In the genomic region with DNA sequence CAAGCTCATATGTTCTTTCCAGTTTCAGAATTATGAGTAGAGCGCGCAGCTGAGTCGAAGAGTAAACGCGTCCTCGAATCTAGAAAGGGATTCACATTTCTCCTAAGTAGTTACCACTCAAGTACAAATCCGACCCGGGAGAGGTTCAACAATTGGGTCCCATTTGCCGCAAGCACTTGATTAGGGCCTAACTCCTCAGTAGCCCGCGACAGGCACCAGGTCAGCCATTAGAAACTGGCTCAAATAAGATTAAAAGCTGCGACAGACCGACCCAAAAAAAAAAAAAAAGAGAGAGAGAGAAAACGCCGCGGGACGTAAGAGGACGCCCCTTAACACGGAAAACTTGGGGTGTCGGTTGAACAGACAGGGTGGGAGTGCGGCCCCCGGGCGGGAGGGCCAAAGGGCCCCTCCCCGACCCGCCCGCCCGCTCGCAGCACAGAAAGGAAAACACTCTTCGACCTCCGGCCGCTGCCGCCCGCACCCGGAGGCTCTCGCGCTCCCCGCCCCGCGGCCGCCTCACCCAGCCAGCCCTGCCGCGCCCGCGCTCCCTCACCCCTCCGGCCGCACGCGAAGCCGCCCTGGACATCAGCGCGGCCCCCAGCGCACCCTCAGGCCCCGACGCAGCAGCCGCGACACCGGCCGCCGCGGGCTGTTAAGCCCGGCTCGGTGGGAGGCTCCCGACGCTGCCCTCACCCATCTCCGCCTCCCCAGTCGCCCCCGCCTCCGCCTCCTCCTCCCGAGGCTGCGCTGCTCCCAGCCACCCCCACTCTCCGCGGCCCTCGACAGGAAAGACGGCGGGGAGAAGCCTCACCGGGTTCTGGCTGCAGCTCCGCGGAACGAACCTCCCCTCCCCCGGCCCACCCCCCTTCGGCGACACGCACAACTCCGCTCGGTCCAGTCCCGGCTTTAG, we compare ENCODE assay signal across 8 mouse cellular contexts. TPM values are rescaled to one million over a fixed set of nuclear protein-coding genes. Genes with fewer than 3 reads are reported as not detected.
DNase-seq lines count a peak whose midpoint lies in the region; ATAC-seq and TF ChIP-seq lines count a peak whose summit lies in the region.
"Not testable (repeated sequence)": the region's sequence is repeated elsewhere in the genome, so short reads cannot be mapped to it uniquely, and the experiment has no call there.

No protein-coding gene starts in this region.

- H3K9ac ChIP-seq in heart, embryonic 13.5 days: peak overlapping the region; percentile 91
- H3K9ac ChIP-seq in kidney, embryonic 16.5 days (replicated peaks; ENCODE audit: low read length): peak overlapping the region; percentile 85
- H3K9ac ChIP-seq in liver, embryonic 15.5 days: peak overlapping the region; percentile 75
- peak overlapping the region; percentile 39; the same call in 1 of the 2 replicates for H3K9ac ChIP-seq in stomach, embryonic 15.5 days

- not testable (repeated sequence) for TF ChIP-seq CTCF in C2C12 (IDR thresholded peaks at IDR 0.05; ENCODE audit: control insufficient read depth, insufficient read depth, insufficient read length); brain, embryonic 14.5 days (IDR thresholded peaks at IDR 0.05; ENCODE audit: borderline replicate concordance, extremely low read depth, insufficient read depth, insufficient read length)

- H3K79me2 ChIP-seq in C2C12 (ENCODE audit: control insufficient read depth, insufficient read depth): peaks cover 45% of the 10 kb centered on the region

- H3K4me2 ChIP-seq in heart, embryonic 13.5 days: peak overlapping the region; percentile 75
- H3K4me2 ChIP-seq in kidney, embryonic 16.5 days (replicated peaks; ENCODE audit: low read depth, low read length): peak overlapping the region; percentile 62
- peak overlapping the region; percentile 74 for H3K4me2 ChIP-seq in liver, embryonic 15.5 days
- peak overlapping the region; percentile 46 for H3K4me2 ChIP-seq in stomach, embryonic 15.5 days

- H3K9me3 ChIP-seq in erythroblast, embryonic 14.5 days (ENCODE audit: control insufficient read depth, low read length); heart, embryonic 13.5 days; kidney, embryonic 16.5 days (ENCODE audit: low read length); liver, embryonic 15.5 days (replicated peaks); stomach, embryonic 15.5 days: not testable (repeated sequence)

- peaks cover 30% of the 10 kb centered on the region for H3K4me1 ChIP-seq in erythroblast, embryonic 14.5 days (ENCODE audit: control insufficient read depth)
- peaks cover 33% of the 10 kb centered on the region for H3K4me1 ChIP-seq in heart, embryonic 13.5 days
- peaks cover 23% of the 10 kb centered on the region for H3K4me1 ChIP-seq in kidney, embryonic 16.5 days (ENCODE audit: insufficient read depth, low read length)
- H3K4me1 ChIP-seq in liver, embryonic 15.5 days (replicated peaks): peaks cover 22% of the 10 kb centered on the region
- not testable (repeated sequence) for H3K4me1 ChIP-seq in stomach, embryonic 15.5 days

- ATAC-seq in heart, embryonic 13.5 days (ENCODE audit: extremely low read depth, insufficient number of reproducible peaks, low FRiP score, low TSS enrichment): peak; percentile 58
- ATAC-seq in kidney, embryonic 16.5 days (ENCODE audit: low FRiP score, low TSS enrichment); stomach, embryonic 15.5 days (ENCODE audit: insufficient read depth, low FRiP score, low read depth): not testable (repeated sequence)
- ATAC-seq in liver, embryonic 15.5 days (ENCODE audit: insufficient read depth): peak; percentile 81

- peak overlapping the region; percentile 59 for H3K4me3 ChIP-seq in C2C12 (ENCODE audit: insufficient read depth, poor library complexity, severe bottlenecking)
- peak overlapping the region; percentile 81 for H3K4me3 ChIP-seq in erythroblast, embryonic 14.5 days (replicated peaks)
- peak overlapping the region; percentile 78 for H3K4me3 ChIP-seq in heart, embryonic 13.5 days
- H3K4me3 ChIP-seq in kidney, embryonic 16.5 days (ENCODE audit: low read length): peak overlapping the region; percentile 74
- peak overlapping the region; percentile 86 for H3K4me3 ChIP-seq in liver, embryonic 15.5 days (replicated peaks)
- peak overlapping the region; percentile 67 for H3K4me3 ChIP-seq in stomach, embryonic 15.5 days (replicated peaks)

- peaks cover 11% of the 10 kb centered on the region for H3K36me3 ChIP-seq in C2C12 (ENCODE audit: control insufficient read depth, insufficient read depth)
- peaks cover 17% of the 10 kb centered on the region for H3K36me3 ChIP-seq in erythroblast, embryonic 14.5 days (ENCODE audit: control insufficient read depth)
- H3K36me3 ChIP-seq in heart, embryonic 13.5 days: peaks cover 13% of the 10 kb centered on the region; the same call in 1 of the 2 replicates
- not testable (repeated sequence) for H3K36me3 ChIP-seq in kidney, embryonic 16.5 days (ENCODE audit: insufficient read depth, low read length); liver, embryonic 15.5 days (replicated peaks); stomach, embryonic 15.5 days

- H3K79me3 ChIP-seq in C2C12 (ENCODE audit: low read depth): peaks cover 30% of the 10 kb centered on the region

- not testable (repeated sequence) for TF ChIP-seq POLR2A in brain, embryonic 14.5 days (IDR thresholded peaks at IDR 0.05; ENCODE audit: borderline replicate concordance, extremely low read depth, insufficient read depth, insufficient read length, poor library complexity, severe bottlenecking)

- peak; percentile 66 for DNase-seq in brain, embryonic 14.5 days (ENCODE audit: low read depth)
- DNase-seq in neural tube, embryonic 10.5 days (ENCODE audit: extremely low spot score, low spot score): peak; percentile 61

- H3ac ChIP-seq in C2C12 (ENCODE audit: control insufficient read depth, insufficient read length, low read depth): peak overlapping the region; percentile 58

- 1% methylated on average over 37 of the region's 86 CpGs for WGBS in heart, embryonic 13.5 days
- under 1% methylated on average over 42 of the region's 86 CpGs for WGBS in kidney, embryonic 16.5 days
- 2% methylated on average over 51 of the region's 86 CpGs for WGBS in liver, embryonic 15.5 days (ENCODE audit: insufficient replicate concordance)
- under 1% methylated on average over 42 of the region's 86 CpGs for WGBS in stomach, embryonic 15.5 days

- H3K27ac ChIP-seq in heart, embryonic 13.5 days (replicated peaks): peak overlapping the region; percentile 92
- H3K27ac ChIP-seq in kidney, embryonic 16.5 days (ENCODE audit: low read length): peak overlapping the region; percentile 92
- H3K27ac ChIP-seq in liver, embryonic 15.5 days (replicated peaks): peak overlapping the region; percentile 92
- H3K27ac ChIP-seq in stomach, embryonic 15.5 days: peak overlapping the region; percentile 93

- not testable (repeated sequence) for H3K27me3 ChIP-seq in C2C12 (ENCODE audit: control insufficient read depth, insufficient read depth, insufficient read length); erythroblast, embryonic 14.5 days (ENCODE audit: control insufficient read depth); heart, embryonic 13.5 days (replicated peaks); kidney, embryonic 16.5 days (ENCODE audit: insufficient read depth, low read length); liver, embryonic 15.5 days; stomach, embryonic 15.5 days (replicated peaks)

RNA-seq across cellular contexts. Expression of a gene that starts 0.5 kb away (rescaled TPM):
- polyA plus RNA-seq in C2C12 (2012; fragmentation: generic; extraction: Trizol): 2.3 TPM
- 27.4 and 32.4 TPM in 2 replicates for polyA plus RNA-seq in brain, embryonic 14.5 days (2012; rRNA removed)
- polyA plus RNA-seq in erythroblast, embryonic 14.5 days (2012): 0.08 and 0.17 TPM in 2 replicates
- 14.7 and 15.8 TPM in 2 replicates for polyA plus RNA-seq in heart, embryonic 13.5 days (2015; fragmentation: Nextera tagmentation; extraction: Ambion mirVana)
- polyA plus RNA-seq in kidney, embryonic 16.5 days (2015; fragmentation: Nextera tagmentation; extraction: Ambion mirVana): 29.2 and 33.5 TPM in 2 replicates
- 7.8 and 8.0 TPM in 2 replicates for polyA plus RNA-seq in liver, embryonic 15.5 days (2015; fragmentation: Nextera tagmentation; extraction: Ambion mirVana)
- polyA plus RNA-seq in stomach, embryonic 15.5 days (2015; fragmentation: Nextera tagmentation; extraction: Ambion mirVana): 21.9 and 25.4 TPM in 2 replicates

RNA-seq across cellular contexts. Expression of a gene that starts 32.9 kb away (rescaled TPM):
- polyA plus RNA-seq in C2C12 (2012; fragmentation: generic; extraction: Trizol): 10.3 TPM
- 46.8 and 54.6 TPM in 2 replicates for polyA plus RNA-seq in brain, embryonic 14.5 days (2012; rRNA removed)
- polyA plus RNA-seq in erythroblast, embryonic 14.5 days (2012): 0.62 and 0.70 TPM in 2 replicates
- polyA plus RNA-seq in heart, embryonic 13.5 days (2015; fragmentation: Nextera tagmentation; extraction: Ambion mirVana): 21.0 and 21.4 TPM in 2 replicates
- polyA plus RNA-seq in kidney, embryonic 16.5 days (2015; fragmentation: Nextera tagmentation; extraction: Ambion mirVana): 24.6 and 30.1 TPM in 2 replicates
- polyA plus RNA-seq in liver, embryonic 15.5 days (2015; fragmentation: Nextera tagmentation; extraction: Ambion mirVana): 7.9 and 9.6 TPM in 2 replicates
- 26.9 TPM in 2 replicates for polyA plus RNA-seq in stomach, embryonic 15.5 days (2015; fragmentation: Nextera tagmentation; extraction: Ambion mirVana)

Comparison
In these comparisons a context has a peak if more than half of its experiments do, and no peak if none do; other contexts are left out.
1. H3K9ac ChIP-seq: peak in every context shown above with its lines; median percentile 91 in heart, embryonic 13.5 days; 85 in kidney, embryonic 16.5 days; 75 in liver, embryonic 15.5 days; 39 in stomach, embryonic 15.5 days.